Mouse (Mus musculus) CH12.LX (cell line): Measurements from ENCODE around the gene Nt5c2. TPM values are rescaled to one million over a fixed set of nuclear protein-coding genes. Genes with fewer than 3 reads are reported as not detected.

Source experiments
- DNase-seq: peaks from one replicate; pipeline ENCODE4 v3.0.0-alpha.2; 2013; ENCODE audit errors: extremely low read depth
- H3K27ac ChIP-seq: 2 replicates; pipeline ENCODE4 v1.5.1; 2012; ENCODE audit warnings: low read depth, mild to moderate bottlenecking, control low read depth, moderate library complexity; ENCODE audit not compliant: insufficient read depth
- H3K27me3 ChIP-seq: replicated peaks from 2 replicates; pipeline ENCODE3; 2012; ENCODE audit warnings: inconsistent platforms
- H3K36me3 ChIP-seq, 2 experiments: replicated peaks in 1 of 2; 2 replicates each; pipeline versions ENCODE3 to v1.6.1; 2012; ENCODE audit warnings: inconsistent platforms in 1 of 2, low read length in 1 of 2, mild to moderate bottlenecking in 1 of 2, mixed read lengths in 1 of 2, moderate library complexity in 1 of 2; ENCODE audit not compliant: control insufficient read depth in 1 of 2, insufficient read depth in 1 of 2
- H3K4me1 ChIP-seq, 2 experiments: 2 replicates each; pipeline ENCODE4 v1.6.1; 2012; ENCODE audit warnings: inconsistent platforms in 1 of 2, moderate library complexity in 1 of 2; ENCODE audit not compliant: insufficient read depth in 2 of 2, control insufficient read depth in 1 of 2
- H3K4me2 ChIP-seq: 2 replicates; pipeline ENCODE4 v1.6.1; 2012; ENCODE audit warnings: low read depth, mild to moderate bottlenecking, control low read depth; ENCODE audit not compliant: poor library complexity, insufficient read depth, severe bottlenecking
- H3K4me3 ChIP-seq, 3 experiments: fragments of 150-350 bp in 1 of 3; sonication (generic) in 1 of 3; replicated peaks in 1 of 3; 2 replicates each; pipeline versions ENCODE3 to v1.5.1; 2011 to 2012; ENCODE audit warnings: low read depth in 2 of 3, low read length in 2 of 3, mild to moderate bottlenecking in 2 of 3, moderate library complexity in 2 of 3, control low read depth in 1 of 3, improper control_type of control experiment in 1 of 3, inconsistent platforms in 1 of 3, mixed read lengths in 1 of 3; ENCODE audit not compliant: poor library complexity in 1 of 3
- H3K79me2 ChIP-seq: replicated peaks from 2 replicates; pipeline ENCODE4 v1.6.1; 2012; ENCODE audit warnings: mild to moderate bottlenecking, moderate library complexity; ENCODE audit not compliant: control insufficient read depth, poor library complexity, insufficient read depth, severe bottlenecking; ENCODE audit errors: extremely low read depth
- H3K9ac ChIP-seq: 2 replicates; pipeline ENCODE4 v1.6.1; 2012; ENCODE audit warnings: low read depth, mild to moderate bottlenecking, control low read depth, moderate library complexity; ENCODE audit not compliant: insufficient read depth
- H3K9me3 ChIP-seq: replicated peaks from 2 replicates; pipeline ENCODE3; 2012; ENCODE audit warnings: low read length, inconsistent platforms, mixed read lengths
- BHLHE40 ChIP-seq: IDR thresholded peaks from 2 replicates; pipeline ENCODE4 v1.6.1; 2011; ENCODE audit warnings: mild to moderate bottlenecking, low read depth, low read length, improper control_type of control experiment
- CHD2 ChIP-seq: IDR thresholded peaks from 2 replicates; pipeline ENCODE4 v1.6.1; 2011; ENCODE audit warnings: low read length, improper control_type of control experiment
- CTCF ChIP-seq, 2 experiments: IDR thresholded peaks in 1 of 2; conservative IDR thresholded peaks in 1 of 2; 2 replicates each; pipeline ENCODE4 v1.5.1; 2011 to 2012; ENCODE audit warnings: low read depth in 2 of 2, low read length in 2 of 2, improper control_type of control experiment in 1 of 2, inconsistent platforms in 1 of 2, mild to moderate bottlenecking in 1 of 2, moderate library complexity in 1 of 2
- E2F4 ChIP-seq: IDR thresholded peaks from 2 replicates; pipeline ENCODE4 v1.6.1; 2011; ENCODE audit warnings: low read depth, low read length, improper control_type of control experiment; ENCODE audit not compliant: insufficient replicate concordance
- ELF1 ChIP-seq: IDR thresholded peaks from 2 replicates; pipeline ENCODE4 v1.6.1; 2014; ENCODE audit warnings: low read depth, mild to moderate bottlenecking, inconsistent platforms, low read length, improper control_type of control experiment
- EP300 ChIP-seq: IDR thresholded peaks from 2 replicates; pipeline ENCODE4 v1.6.1; 2011; ENCODE audit warnings: low read length, improper control_type of control experiment
- ETS1 ChIP-seq: conservative IDR thresholded peaks from 2 replicates; pipeline ENCODE4 v1.6.1; 2012; ENCODE audit warnings: low read depth, mild to moderate bottlenecking, inconsistent platforms, low read length, improper control_type of control experiment, moderate library complexity
- HCFC1 ChIP-seq: IDR thresholded peaks from 2 replicates; pipeline ENCODE4 v1.6.1; 2012; ENCODE audit warnings: low read depth, mild to moderate bottlenecking, inconsistent platforms, low read length, improper control_type of control experiment
- IRF4 ChIP-seq: IDR thresholded peaks from 2 replicates; pipeline ENCODE4 v1.6.1; 2014; ENCODE audit warnings: low read depth, mild to moderate bottlenecking, inconsistent platforms, low read length, improper control_type of control experiment
- JUND ChIP-seq: conservative IDR thresholded peaks from 2 replicates; pipeline ENCODE4 v1.6.1; 2011; ENCODE audit warnings: low read depth, low read length, improper control_type of control experiment
- KAT2A ChIP-seq: IDR thresholded peaks from 2 replicates; pipeline ENCODE4 v1.6.1; 2012; ENCODE audit warnings: low read length, improper control_type of control experiment, inconsistent platforms; ENCODE audit not compliant: insufficient replicate concordance
- MAFK ChIP-seq: IDR thresholded peaks from 2 replicates; pipeline ENCODE4 v1.6.1; 2011; ENCODE audit warnings: low read length, improper control_type of control experiment; ENCODE audit not compliant: insufficient replicate concordance
- MEF2A ChIP-seq: IDR thresholded peaks from 2 replicates; pipeline ENCODE4 v1.6.1; 2014; ENCODE audit warnings: low read depth, mild to moderate bottlenecking, inconsistent platforms, low read length, improper control_type of control experiment, borderline replicate concordance
- NELFE ChIP-seq: IDR thresholded peaks from 2 replicates; pipeline ENCODE4 v1.6.1; 2011; ENCODE audit warnings: low read depth, low read length, improper control_type of control experiment
- NRF1 ChIP-seq: IDR thresholded peaks from 2 replicates; pipeline ENCODE4 v1.6.1; 2014; ENCODE audit warnings: low read depth, mild to moderate bottlenecking, inconsistent platforms, low read length, improper control_type of control experiment, moderate library complexity
- PAX5 ChIP-seq: IDR thresholded peaks from 2 replicates; pipeline ENCODE4 v1.6.1; 2012; ENCODE audit warnings: low read length, inconsistent platforms, mixed read lengths
- POLR2A ChIP-seq: IDR thresholded peaks from 2 replicates; pipeline ENCODE4 v1.6.1; 2011; ENCODE audit warnings: low read depth, mild to moderate bottlenecking, improper control_type of control experiment, low read length
- POLR2AphosphoS2 ChIP-seq: IDR thresholded peaks from 2 replicates; pipeline ENCODE4 v1.6.1; 2011; ENCODE audit warnings: low read depth, low read length, improper control_type of control experiment
- RCOR1 ChIP-seq: conservative IDR thresholded peaks from 2 replicates; pipeline ENCODE4 v1.6.1; 2012; ENCODE audit warnings: low read depth, mild to moderate bottlenecking, inconsistent platforms, low read length, improper control_type of control experiment
- UBTF ChIP-seq: IDR thresholded peaks from 2 replicates; pipeline ENCODE4 v1.6.1; 2012; ENCODE audit warnings: low read depth, mild to moderate bottlenecking, inconsistent platforms, low read length, improper control_type of control experiment, moderate library complexity
- USF1 ChIP-seq: IDR thresholded peaks from 2 replicates; pipeline ENCODE4 v1.6.1; 2014; ENCODE audit warnings: low read depth, mild to moderate bottlenecking, inconsistent platforms, low read length, improper control_type of control experiment
- USF2 ChIP-seq: conservative IDR thresholded peaks from 2 replicates; pipeline ENCODE4 v1.6.1; 2011; ENCODE audit warnings: low read depth, low read length, improper control_type of control experiment
- ZKSCAN1 ChIP-seq: IDR thresholded peaks from 2 replicates; pipeline ENCODE4 v1.6.1; 2012; ENCODE audit warnings: low read depth, inconsistent platforms, low read length, improper control_type of control experiment, borderline replicate concordance
- ZNF384 ChIP-seq: IDR thresholded peaks from 2 replicates; pipeline ENCODE4 v1.6.1; 2012; ENCODE audit warnings: low read depth, low read length, improper control_type of control experiment, inconsistent platforms
- dilution Hi-C: fragments of 300-500 bp; cut with MboI; formaldehyde crosslinking; loops from 2 replicates; pipeline ENCODE4 v1.14.3; 2020; ENCODE audit warnings: low sequenced_read_pairs; ENCODE audit not compliant: extremely low pct_unique_long_range_greater_than_20kb, extremely low pct_ligation_motif_present
- in situ Hi-C: fragments of 300-500 bp; cut with MboI; formaldehyde crosslinking; loops from 3 replicates; pipeline ENCODE4 v1.14.3; 2019; ENCODE audit warnings: low sequenced_read_pairs, low pct_ligation_motif_present, low pct_unique_long_range_greater_than_20kb, mixed read lengths
- polyA plus RNA-seq: library from polyadenylated mRNA; unstranded; fragments of >175 nt; gene quantifications from 2 replicates; pipeline ENCODE4 v1.2.1, GENCODE M21; 2012; ENCODE audit warnings: low read depth; ENCODE audit not compliant: insufficient read length
- total RNA-seq, 2 experiments: library from RNA; depleted of rRNA; stranded (reverse); fragments of 300-350 nt in 1 of 2; fragments of >200 nt in 1 of 2; gene quantifications; 2 replicates each; pipeline ENCODE4 v1.2.3; 2012 to 2014

The Nt5c2 gene
- total and polyA plus RNA-seq, 3 experiments = 15.1 to 62.9 (median 21.1) TPM

GRCm38 (mm10) chr19:47015965-47016364 lies 1.0 kb upstream of the Nt5c2 start:
- no peaks in the 10 kb centered on the region for H3K79me2 ChIP-seq
- no peak overlapping the region for H3K9ac ChIP-seq
- no peak overlapping the region for H3K4me3 ChIP-seq
- no peak for DNase-seq
- no peak overlapping the region for H3K4me2 ChIP-seq
- dilution Hi-C loops = no loop called here
- in situ Hi-C loops = no loop called here
- H3K27ac ChIP-seq = no peak overlapping the region
- H3K36me3 ChIP-seq = no peaks in the 10 kb centered on the region
- no peak for TF ChIP-seq MAFK
- no peak for TF ChIP-seq ELF1
- TF ChIP-seq KAT2A = no peak
- no peak for TF ChIP-seq USF2
- no peak for TF ChIP-seq E2F4
- no peak for TF ChIP-seq EP300
- no peak for TF ChIP-seq USF1
- TF ChIP-seq NELFE = no peak
- no peak for TF ChIP-seq PAX5
- no peak for TF ChIP-seq IRF4
- TF ChIP-seq ETS1 = no peak
- no peak for TF ChIP-seq BHLHE40
- no peaks in the 10 kb centered on the region for H3K4me1 ChIP-seq
- peaks cover 20% of the 10 kb centered on the region for H3K9me3 ChIP-seq
- no peaks in the 10 kb centered on the region for H3K27me3 ChIP-seq

DNA sequence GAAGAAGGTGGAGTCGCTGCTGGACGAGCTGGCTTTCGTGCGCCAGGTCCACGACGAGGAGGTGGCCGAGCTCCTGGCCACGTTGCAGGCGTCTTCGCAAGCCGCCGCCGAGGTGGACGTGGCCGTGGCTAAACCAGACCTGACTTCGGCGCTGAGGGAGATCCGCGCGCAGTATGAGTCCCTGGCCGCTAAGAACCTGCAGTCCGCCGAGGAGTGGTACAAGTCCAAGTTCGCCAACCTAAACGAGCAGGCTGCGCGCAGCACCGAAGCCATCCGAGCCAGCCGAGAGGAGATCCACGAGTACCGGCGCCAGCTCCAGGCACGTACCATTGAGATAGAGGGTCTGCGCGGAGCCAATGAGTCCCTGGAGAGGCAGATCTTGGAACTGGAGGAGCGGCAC lies 443 bp upstream of the Nt5c2 start:
- H3K9me3 ChIP-seq = peaks cover 20% of the 10 kb centered on the region
- H3K9ac ChIP-seq = no peak overlapping the region
- no peaks in the 10 kb centered on the region for H3K4me1 ChIP-seq
- no peak overlapping the region for H3K4me2 ChIP-seq
- DNase-seq = no peak
- in situ Hi-C loops = no loop called here
- no peaks in the 10 kb centered on the region for H3K27me3 ChIP-seq
- H3K79me2 ChIP-seq = no peaks in the 10 kb centered on the region
- no peak overlapping the region for H3K27ac ChIP-seq
- TF ChIP-seq HCFC1 (no peak), JUND (no peak), MAFK (no peak), POLR2A (no peak), CHD2 (no peak), IRF4 (no peak)
- TF ChIP-seq, all 38 proteins: peak for 0
- H3K4me3 ChIP-seq = no peak overlapping the region
- no peaks in the 10 kb centered on the region for H3K36me3 ChIP-seq
- dilution Hi-C loops = no loop called here

DNA sequence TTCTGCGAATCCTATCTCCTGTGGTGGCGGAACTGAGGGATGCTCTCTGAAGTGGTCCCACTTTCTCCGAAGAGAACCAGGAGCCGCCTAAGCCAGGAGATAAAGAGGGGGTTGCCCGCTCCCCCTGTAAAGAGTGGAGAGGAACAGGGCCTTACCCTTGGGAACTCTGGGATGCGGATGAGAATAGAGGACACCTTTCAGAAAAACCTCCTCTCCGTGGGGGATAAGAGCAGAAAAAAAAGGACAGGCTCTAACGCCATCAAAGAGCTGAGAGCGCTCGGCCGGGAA lies 850 bp downstream of the Nt5c2 start:
- H3K9ac ChIP-seq = no peak overlapping the region
- peaks cover 20% of the 10 kb centered on the region for H3K9me3 ChIP-seq
- DNase-seq = no peak
- no peaks in the 10 kb centered on the region for H3K79me2 ChIP-seq
- no peak overlapping the region for H3K27ac ChIP-seq
- H3K4me2 ChIP-seq = no peak overlapping the region
- no peak overlapping the region for H3K4me3 ChIP-seq
- no peak for TF ChIP-seq NRF1
- TF ChIP-seq POLR2A = no peak
- no peak for TF ChIP-seq JUND
- TF ChIP-seq POLR2AphosphoS2 = no peak
- no peak for TF ChIP-seq KAT2A
- no peak for TF ChIP-seq UBTF
- no peak for TF ChIP-seq ZKSCAN1
- TF ChIP-seq PAX5 = no peak
- TF ChIP-seq RCOR1 = no peak
- no peak for TF ChIP-seq ZNF384
- no peak for TF ChIP-seq MEF2A
- TF ChIP-seq ETS1 = no peak
- no peak for TF ChIP-seq CTCF (conservative IDR thresholded peaks at IDR 0.05 in 1 of 2, IDR thresholded peaks at IDR 0.05 in 1 of 2; ENCODE audit: low read depth in 2 of 2, low read length in 2 of 2)
- in situ Hi-C loops (no loop called here), dilution Hi-C loops (no loop called here)
- H3K36me3 ChIP-seq = no peaks in the 10 kb centered on the region
- H3K4me1 ChIP-seq = peaks cover 3 to 5% of the 10 kb centered on the region in 2 experiments; a peak in 2 of 4 replicates
- H3K27me3 ChIP-seq = no peaks in the 10 kb centered on the region
